Mouse (Mus musculus): ENCODE results near the gene Ncapd2.

The Ncapd2 gene

GRCm38 (mm10) chr6:125191332-125192015 lies at the start of gene Ncapd2, which contains the start of gene Mrpl51:
Gene Ncapd2, minus strand, starts transcription at chr6:125191701.
Gene Mrpl51, plus strand, starts transcription at chr6:125191801.
- peak; percentile 99 for DNase-seq

- DNase-seq = peak; percentile 42
Measured at GRCm38 (mm10) chr6:125240617-125241016, 49.1 kb upstream of the Ncapd2 start.

- no peak for DNase-seq
Measured at GRCm38 (mm10) chr6:125239547-125239946, 48.0 kb upstream of the Ncapd2 start.

DNA sequence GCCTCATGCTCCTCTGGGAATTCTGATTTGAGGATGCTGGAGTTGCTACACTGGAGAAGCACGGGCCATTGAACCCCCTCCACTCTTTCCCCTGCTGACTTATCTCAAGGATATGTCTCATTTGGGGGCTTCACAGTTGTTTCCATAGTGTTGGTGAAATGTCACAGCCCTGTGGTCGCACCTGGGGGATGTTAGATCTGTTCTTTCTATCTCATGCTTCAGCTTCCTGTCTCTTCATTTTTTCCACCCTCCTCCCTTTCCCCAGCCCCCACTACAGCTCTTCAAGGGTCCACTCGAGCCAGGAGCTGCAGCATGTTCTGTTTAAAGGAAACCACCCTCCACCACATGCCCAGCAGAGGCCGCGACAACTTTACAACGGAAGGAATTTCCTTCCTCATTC lies 46.9 kb upstream of the Ncapd2 start:
- peak; percentile 72 for DNase-seq

GRCm38 (mm10) chr6:125237421-125237820 lies 45.9 kb upstream of the Ncapd2 start:
- DNase-seq = peak; percentile 67

DNA sequence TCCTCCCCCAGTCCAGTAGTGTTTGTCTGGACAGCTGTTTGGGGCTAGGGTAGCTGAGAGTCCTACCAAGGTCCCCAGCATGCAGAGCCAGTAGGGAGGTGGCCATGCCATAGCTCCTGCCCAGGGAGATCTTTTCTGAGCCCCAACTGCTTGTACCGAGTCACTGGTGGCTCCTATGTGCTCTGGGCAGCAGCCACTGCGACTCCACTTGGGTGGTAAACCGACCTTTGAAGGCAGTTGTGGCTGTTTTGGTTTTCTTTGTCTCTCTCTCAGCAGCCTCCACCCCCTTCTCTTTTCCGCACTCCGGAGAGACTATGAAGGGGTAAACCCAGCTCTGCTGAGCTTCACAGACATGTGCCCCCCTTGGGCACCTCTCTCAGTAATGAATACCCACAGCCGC lies 45.3 kb upstream of the Ncapd2 start, which contains the start of gene Cd27:
TSS of gene Cd27 (minus strand) at position 229 of the 400 bp plus-strand sequence.
- DNase-seq = peak; percentile 80

GRCm38 (mm10) chr6:125236341-125236740 lies 44.8 kb upstream of the Ncapd2 start:
- peak; percentile 71 for DNase-seq

- DNase-seq = peak; percentile 37
Measured at GRCm38 (mm10) chr6:125234520-125234828, 43.0 kb upstream of the Ncapd2 start.

DNA sequence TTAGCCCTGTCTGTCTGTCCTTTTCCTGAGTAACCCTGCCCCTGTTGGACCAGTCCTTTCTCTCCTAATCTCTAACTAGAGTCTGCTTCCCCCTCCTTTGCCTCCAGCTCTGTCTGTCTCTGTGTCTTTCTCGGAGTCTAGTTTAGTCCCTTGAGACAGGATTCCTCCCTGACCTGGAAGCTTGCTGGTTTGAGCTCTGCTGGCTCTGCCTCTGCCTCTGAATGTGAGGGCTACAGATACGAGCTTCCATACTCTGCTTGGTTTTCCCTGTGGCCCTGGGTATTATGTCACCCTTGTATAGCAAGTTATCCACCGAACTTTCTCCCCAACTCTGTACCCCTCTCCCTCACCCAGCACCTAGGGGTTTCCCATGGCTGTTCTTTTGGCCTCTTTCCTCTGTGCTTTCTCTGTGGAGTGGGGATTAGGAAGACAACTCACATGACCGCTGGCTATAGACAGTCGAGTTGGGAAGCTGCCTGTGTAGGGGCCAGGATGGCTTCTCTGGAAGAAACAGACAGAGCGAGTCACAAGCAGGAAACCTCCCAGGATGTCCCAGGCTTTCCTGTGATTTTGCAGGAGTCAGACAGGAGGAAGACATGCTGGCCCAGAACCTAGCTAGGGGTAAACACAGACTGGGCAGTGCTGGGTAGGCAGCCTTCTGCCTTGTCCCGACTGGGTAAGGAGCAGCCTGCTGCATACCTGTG lies 42.5 kb upstream of the Ncapd2 start:
- peak; percentile 43 for DNase-seq

GRCm38 (mm10) chr6:125232516-125232915 lies 41.0 kb upstream of the Ncapd2 start:
- peak; percentile 28 for DNase-seq

DNA sequence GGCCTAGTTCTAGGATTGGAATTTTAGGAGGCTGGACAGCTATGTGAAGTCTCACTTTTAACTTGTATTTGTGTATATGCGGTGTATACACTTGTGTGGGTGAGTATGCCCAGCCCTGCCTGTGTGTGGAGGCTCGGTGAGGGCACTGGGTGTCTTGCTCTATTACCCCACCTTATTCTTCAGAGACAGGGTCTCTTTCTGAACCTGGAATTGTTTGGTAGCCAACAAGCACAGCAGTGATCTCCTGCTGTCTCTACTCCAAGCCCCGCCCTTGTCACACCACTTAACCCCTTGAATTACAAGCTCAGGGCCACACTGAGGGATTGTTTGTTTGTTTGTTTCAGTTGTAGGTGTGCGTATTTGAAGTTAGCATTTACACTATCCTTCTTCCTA lies 40.5 kb upstream of the Ncapd2 start:
- peak; percentile 61 for DNase-seq

- peak; percentile 84 for DNase-seq
Measured at GRCm38 (mm10) chr6:125231117-125232044, 39.9 kb upstream of the Ncapd2 start, which contains the start of gene Tapbpl. Gene Tapbpl, minus strand, starts transcription at chr6:125231860.

GRCm38 (mm10) chr6:125230571-125230970 lies 39.1 kb upstream of the Ncapd2 start:
- DNase-seq = peak; percentile 59

- DNase-seq = peak; percentile 77
Measured at GRCm38 (mm10) chr6:125225518-125226115, 34.1 kb upstream of the Ncapd2 start.

DNA sequence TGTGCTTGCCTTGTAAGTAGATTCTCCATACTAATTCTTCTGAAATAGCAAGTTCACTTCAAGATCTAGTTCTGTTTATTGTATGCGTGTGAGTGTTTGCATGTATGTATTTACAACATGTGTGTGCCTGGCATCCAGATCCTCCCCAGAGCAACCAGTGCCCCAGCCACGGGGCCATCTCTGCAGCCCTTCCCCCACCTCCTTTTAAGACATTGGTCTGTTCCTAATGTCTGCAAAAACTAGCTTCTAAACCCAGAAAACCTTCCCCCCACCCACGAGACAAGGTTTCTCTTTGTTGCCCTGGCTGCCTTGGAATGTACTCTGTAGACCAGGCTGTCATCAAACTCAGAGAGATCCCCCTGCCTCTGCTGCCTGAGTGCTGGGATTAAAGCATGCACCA lies 31.1 kb upstream of the Ncapd2 start:
- DNase-seq = peak; percentile 64

DNA sequence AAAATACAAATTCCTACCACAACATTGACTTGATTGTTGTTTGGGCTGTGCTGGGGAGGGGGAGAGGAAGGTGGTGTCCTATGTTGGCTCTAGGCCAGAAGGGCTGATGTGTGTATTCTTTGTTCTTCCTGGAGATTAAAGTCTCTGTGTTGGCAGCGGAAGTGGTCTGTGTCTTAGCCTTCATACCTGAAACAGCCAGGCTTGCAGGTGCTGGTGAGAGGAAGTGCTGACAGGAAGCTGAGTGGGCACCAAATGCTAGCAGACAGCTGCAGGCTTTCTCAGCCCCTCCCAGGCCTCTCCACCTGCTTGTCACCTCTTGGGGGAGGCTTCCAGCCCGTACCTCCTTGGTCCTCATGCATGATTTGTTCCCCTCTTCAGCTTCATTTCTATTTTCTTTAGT lies 30.6 kb upstream of the Ncapd2 start:
- DNase-seq = peak; percentile 85

- peak; percentile 55 for DNase-seq
Measured at GRCm38 (mm10) chr6:125221115-125221745, 29.7 kb upstream of the Ncapd2 start.

GRCm38 (mm10) chr6:125218963-125219362 lies 27.5 kb upstream of the Ncapd2 start:
- DNase-seq = peak; percentile 79

- DNase-seq = no peak
Measured at GRCm38 (mm10) chr6:125217899-125218298, 26.4 kb upstream of the Ncapd2 start.

DNA sequence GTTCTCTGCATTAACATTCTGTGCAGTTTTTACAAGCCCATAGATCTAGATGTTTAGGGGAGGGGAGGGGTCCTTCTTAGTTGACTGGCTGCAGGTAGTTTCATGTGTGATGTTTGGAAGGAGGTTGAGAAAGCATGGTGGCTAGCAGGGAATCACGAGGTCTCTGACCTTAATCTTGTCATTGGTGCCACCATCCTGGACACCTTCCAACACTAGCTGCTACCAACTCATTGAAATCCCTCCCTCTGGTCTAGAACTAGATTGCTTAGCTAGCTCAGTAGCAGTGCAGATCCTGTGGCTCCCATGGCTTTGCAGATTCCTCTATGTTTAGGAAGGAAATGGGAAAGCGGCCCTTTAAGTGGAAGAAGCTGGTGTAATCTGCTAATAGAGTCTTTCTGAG lies 25.4 kb upstream of the Ncapd2 start:
- DNase-seq = no peak

DNA sequence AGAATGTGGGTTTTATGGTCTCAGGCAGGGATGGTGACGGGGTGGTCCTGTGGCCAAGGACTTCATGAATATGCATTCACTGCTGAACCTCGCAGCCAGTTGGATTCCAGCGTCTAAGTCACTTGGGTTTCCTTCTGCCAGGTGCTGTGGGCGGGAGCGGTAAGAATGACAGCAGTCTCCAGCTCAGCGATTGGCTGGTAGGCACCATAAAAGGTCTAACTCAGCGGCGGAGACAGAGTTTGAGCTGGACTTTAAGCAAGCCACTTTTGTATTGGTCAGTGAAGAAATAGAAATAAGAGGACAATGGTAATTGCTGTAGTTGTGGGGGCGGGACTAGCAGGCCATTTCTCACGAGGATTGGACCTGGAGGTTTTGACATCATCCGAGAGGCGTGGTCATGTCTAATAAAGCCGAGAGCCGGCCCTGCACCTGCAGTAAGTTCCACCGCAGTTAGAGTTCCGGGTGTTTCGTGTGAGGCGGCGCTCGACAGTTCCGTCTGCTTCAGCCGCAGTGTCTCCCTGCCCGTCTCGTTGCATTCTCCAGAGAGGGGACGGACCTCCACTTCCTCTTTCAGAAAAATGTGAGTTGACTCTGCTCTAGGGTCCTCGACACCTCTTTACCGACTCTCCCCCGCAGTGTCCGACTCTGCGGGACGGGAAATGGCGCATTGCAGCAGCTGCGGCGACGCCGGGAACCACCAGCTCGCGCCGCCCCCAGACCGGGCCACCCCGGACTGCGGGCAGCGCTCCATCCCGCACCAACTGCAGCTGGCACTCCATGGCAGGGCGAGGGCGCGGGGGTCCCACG lies 23.9 kb upstream of the Ncapd2 start, which contains the start of gene Vamp1:
TSS of gene Vamp1 (plus strand) at position 404 of the 807 bp plus-strand sequence.
- DNase-seq = peak; percentile 92

All from thymus, postnatal 4 days (tissue).